Mouse (Mus musculus) spleen, postnatal 14 days (tissue): ENCODE measurements around the gene C87414.
"Not testable (repeated sequence)": the region's sequence is repeated elsewhere in the genome, so short reads cannot be mapped to it uniquely, and the experiment has no call there.

Experiments used
- DNase-seq, 2 experiments: peaks; one replicate each; pipeline ENCODE4 v3.0.0; 2021 to 2022; ENCODE audit warnings: low spot score in 2 of 2

The C87414 gene

DNA sequence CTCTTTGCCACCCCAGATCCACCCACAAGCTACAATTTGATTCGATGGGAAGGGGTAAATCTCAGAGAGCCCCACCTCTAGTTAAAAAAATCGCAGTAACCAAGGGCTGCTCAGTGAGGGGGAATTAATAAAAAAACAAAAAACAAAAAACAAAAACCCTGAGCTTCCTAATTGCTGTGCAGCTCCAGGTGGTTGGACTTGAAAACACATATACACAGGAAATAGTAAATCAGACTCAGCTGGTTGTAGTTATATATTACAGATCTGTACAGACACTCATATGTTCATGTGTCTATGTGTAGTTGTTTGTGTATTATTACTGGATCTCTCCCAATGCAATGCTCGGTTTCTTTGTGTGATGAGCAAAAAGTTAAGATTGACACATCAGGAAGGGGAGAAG is at the start of gene C87414:
TSS of gene C87414 (minus strand) at position 101 of the 400 bp plus-strand sequence.
- not testable (repeated sequence) for DNase-seq

DNA sequence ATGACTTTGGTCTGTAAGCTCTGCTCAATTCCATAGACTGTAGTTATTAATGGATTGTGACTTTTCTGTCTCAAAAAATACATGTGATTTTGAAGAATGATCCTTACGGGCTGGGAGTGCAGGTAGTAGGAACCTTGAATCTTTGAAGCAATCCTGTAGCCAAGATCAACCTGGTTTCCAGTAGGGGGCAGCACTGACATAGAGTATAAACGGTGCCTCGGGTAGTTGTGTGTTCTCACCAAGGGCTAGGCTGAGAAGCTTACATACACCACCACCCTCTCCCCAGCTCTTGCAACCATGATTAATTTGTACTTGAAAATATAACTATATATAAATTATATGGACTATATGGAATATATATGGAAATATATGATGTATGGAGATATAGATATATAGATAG is 13.3 kb upstream of the C87414 start:
- not testable (repeated sequence) for DNase-seq
